Mouse (Mus musculus): ENCODE results near the gene Nos1. TPM values are rescaled to one million over a fixed set of nuclear protein-coding genes. Genes with fewer than 3 reads are reported as not detected.

Gene Nos1
- total RNA-seq, 2 experiments from 2014 or later = 70.8 to 83.7 TPM

GRCm38 (mm10) chr5:117953893-117954292 lies 173.1 kb downstream of the Nos1 start:
- DNase-seq (ENCODE audit: low spot score in 2 of 2) = no peak

- no peak for DNase-seq (ENCODE audit: low spot score in 2 of 2)
Measured at GRCm38 (mm10) chr5:117954429-117954828, 173.6 kb downstream of the Nos1 start.

- DNase-seq (ENCODE audit: low spot score in 2 of 2) = peak in 1 of 2 experiments; percentile 62
Measured at GRCm38 (mm10) chr5:117955675-117956420, 175.0 kb downstream of the Nos1 start.

- no peak for DNase-seq (ENCODE audit: low spot score in 2 of 2)
Measured at GRCm38 (mm10) chr5:117964750-117965149, 183.9 kb downstream of the Nos1 start.

- no peak for DNase-seq (ENCODE audit: low spot score in 2 of 2)
Measured at GRCm38 (mm10) chr5:117966956-117967355, 186.1 kb downstream of the Nos1 start.

- DNase-seq (ENCODE audit: low spot score in 2 of 2) = no peak
Measured at GRCm38 (mm10) chr5:117967659-117968069, 186.8 kb downstream of the Nos1 start.

- no peak for DNase-seq (ENCODE audit: low spot score in 2 of 2)
Measured at GRCm38 (mm10) chr5:117969681-117970427, 189.0 kb downstream of the Nos1 start.

- no peak for DNase-seq (ENCODE audit: low spot score in 2 of 2)
Measured at GRCm38 (mm10) chr5:117976263-117976656, 195.4 kb downstream of the Nos1 start.

- peak; percentile 96 to 98 for DNase-seq (ENCODE audit: low spot score in 2 of 2)
Measured at GRCm38 (mm10) chr5:117976657-117977500, 196.0 kb downstream of the Nos1 start, which contains the start of gene Fbxo21. Gene Fbxo21 (plus strand): TSS chr5:117976730.

- DNase-seq (ENCODE audit: low spot score in 2 of 2) = peak in 1 of 2 experiments; percentile 57
Measured at GRCm38 (mm10) chr5:117977501-117978158, 196.8 kb downstream of the Nos1 start.

GRCm38 (mm10) chr5:117978159-117978697 lies 197.4 kb downstream of the Nos1 start:
- DNase-seq (ENCODE audit: low spot score in 2 of 2) = no peak

GRCm38 (mm10) chr5:117979082-117979481 lies 198.2 kb downstream of the Nos1 start:
- DNase-seq (ENCODE audit: low spot score in 2 of 2) = no peak

GRCm38 (mm10) chr5:117980921-117981320 lies 200.1 kb downstream of the Nos1 start:
- DNase-seq (ENCODE audit: low spot score in 2 of 2) = no peak

- DNase-seq (ENCODE audit: low spot score in 2 of 2) = no peak
Measured at GRCm38 (mm10) chr5:117981943-117982342, 201.1 kb downstream of the Nos1 start.

- DNase-seq (ENCODE audit: low spot score in 2 of 2) = no peak
Measured at GRCm38 (mm10) chr5:117986327-117986726, 205.5 kb downstream of the Nos1 start.

GRCm38 (mm10) chr5:117987891-117988290 lies 207.1 kb downstream of the Nos1 start:
- DNase-seq (ENCODE audit: low spot score in 2 of 2) = no peak

GRCm38 (mm10) chr5:117988367-117988766 lies 207.5 kb downstream of the Nos1 start:
- no peak for DNase-seq (ENCODE audit: low spot score in 2 of 2)

GRCm38 (mm10) chr5:117989773-117990172 lies 208.9 kb downstream of the Nos1 start:
- no peak for DNase-seq (ENCODE audit: low spot score in 2 of 2)

GRCm38 (mm10) chr5:117990957-117991356 lies 210.1 kb downstream of the Nos1 start:
- no peak for DNase-seq (ENCODE audit: low spot score in 2 of 2)

GRCm38 (mm10) chr5:117993550-117993949 lies 212.7 kb downstream of the Nos1 start:
- DNase-seq (ENCODE audit: low spot score in 2 of 2) = peak in 1 of 2 experiments; percentile 75

All from layer of hippocampus, adult 18-20 months (tissue).